ENCODE assay signal across 30 mouse cellular contexts in the genomic region with DNA sequence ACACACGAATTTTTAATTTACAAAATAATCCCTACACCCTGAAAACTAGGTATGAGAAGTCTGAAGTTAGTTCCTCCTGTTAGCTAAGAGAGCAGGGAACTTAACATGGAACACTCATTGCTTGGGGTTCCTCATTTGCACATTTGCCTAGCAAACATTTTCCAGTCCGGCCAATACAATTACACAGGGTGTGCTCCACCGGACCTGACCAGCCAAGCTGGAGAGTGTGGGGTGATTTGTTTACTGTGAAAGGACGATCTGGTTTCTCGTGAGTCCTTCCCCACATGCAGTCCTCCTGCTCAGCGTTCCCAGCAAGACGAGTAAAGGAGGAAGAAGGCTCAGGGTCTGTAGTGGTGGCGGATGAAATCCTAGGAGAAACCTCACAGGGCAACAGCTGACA.
DNase-seq lines count a peak whose midpoint lies in the region; ATAC-seq and TF ChIP-seq lines count a peak whose summit lies in the region.
"Had no signal": no experiment of that assay in that cellular context is flagged by ENCODE, and none has a peak within 500 bp of the region (broad histone marks: within the 10 kb centered on the region; RNA-seq: fewer than 3 reads in every experiment).

No protein-coding gene starts in this region.

- ATAC-seq in liver, embryonic 15.5 days (ENCODE audit: insufficient read depth): peak; percentile 25; the same call in 1 of the 2 replicates
- no peak for ATAC-seq in liver, embryonic 11.5 days (replicated peaks; ENCODE audit: low FRiP score)
- ATAC-seq: forebrain, embryonic 16.5 days; inflammation-experienced regulatory T-cells, adult 6 months; midbrain, embryonic 16.5 days had no signal

- H3K27me3 ChIP-seq in liver, embryonic 15.5 days: no peaks in the 10 kb centered on the region
- H3K27me3 ChIP-seq in liver, embryonic 11.5 days (replicated peaks; ENCODE audit: control insufficient read depth, insufficient read depth, low read length): no peaks in the 10 kb centered on the region
- H3K27me3 ChIP-seq in splenic B cell, adult 2 months (ENCODE audit: control insufficient read depth, insufficient read depth, low read length, poor library complexity, severe bottlenecking): no peaks in the 10 kb centered on the region
- H3K27me3 ChIP-seq: embryonic facial prominence, embryonic 13.5 days; heart, embryonic 12.5 days; hindbrain, embryonic 15.5 days; stomach, embryonic 15.5 days had no signal

- TF ChIP-seq CTCF in bone marrow macrophage, adult 2 months (IDR thresholded peaks at IDR 0.05; ENCODE audit: low read depth, low read length): no peak

- H3K9ac ChIP-seq in liver, embryonic 15.5 days: no peak overlapping the region
- no peak overlapping the region for H3K9ac ChIP-seq in liver, embryonic 11.5 days (ENCODE audit: low read depth, low read length)
- H3K9ac ChIP-seq: embryonic facial prominence, embryonic 13.5 days; heart, embryonic 12.5 days; hindbrain, embryonic 15.5 days; stomach, embryonic 15.5 days had no signal

- no peak for TF ChIP-seq POLR2A in bone marrow macrophage, adult 2 months (IDR thresholded peaks at IDR 0.05; ENCODE audit: borderline replicate concordance, low read depth, low read length)

- H3K4me1 ChIP-seq in liver, embryonic 15.5 days (replicated peaks): no peaks in the 10 kb centered on the region
- no peaks in the 10 kb centered on the region; the same call in 1 of the 2 replicates for H3K4me1 ChIP-seq in liver, embryonic 11.5 days (replicated peaks; ENCODE audit: control insufficient read depth, insufficient read depth, low read length)
- peaks cover 33% of the 10 kb centered on the region for H3K4me1 ChIP-seq in bone marrow macrophage, adult 2 months (ENCODE audit: control insufficient read depth, insufficient read depth, low read length)
- H3K4me1 ChIP-seq: embryonic facial prominence, embryonic 13.5 days; heart, embryonic 12.5 days; hindbrain, embryonic 15.5 days; stomach, embryonic 15.5 days had no signal

- H3K36me3 ChIP-seq in liver, embryonic 15.5 days (replicated peaks): no peaks in the 10 kb centered on the region
- no peaks in the 10 kb centered on the region for H3K36me3 ChIP-seq in liver, embryonic 11.5 days (ENCODE audit: control insufficient read depth, insufficient read depth, low read length)
- H3K36me3 ChIP-seq in splenic B cell, adult 2 months (ENCODE audit: control insufficient read depth, insufficient read depth, low read length, poor library complexity, severe bottlenecking): no peaks in the 10 kb centered on the region
- H3K36me3 ChIP-seq: embryonic facial prominence, embryonic 13.5 days; forebrain, embryonic 10.5 days; G1E; heart, embryonic 12.5 days; hindbrain, embryonic 15.5 days; stomach, embryonic 15.5 days had no signal

- no peak overlapping the region for H3K4me2 ChIP-seq in liver, embryonic 15.5 days
- H3K4me2 ChIP-seq in liver, embryonic 11.5 days: no peak overlapping the region
- H3K4me2 ChIP-seq: embryonic facial prominence, embryonic 13.5 days; heart, embryonic 12.5 days; hindbrain, embryonic 15.5 days; midbrain, embryonic 11.5 days; stomach, embryonic 15.5 days had no signal

- H3K4me3 ChIP-seq in liver, embryonic 15.5 days (replicated peaks): no peak overlapping the region
- H3K4me3 ChIP-seq in liver, embryonic 11.5 days (ENCODE audit: low read depth, low read length): no peak overlapping the region
- H3K4me3 ChIP-seq in bone marrow macrophage, adult 2 months (ENCODE audit: insufficient read depth, low read length): no peak overlapping the region; the same call in 1 of the 2 replicates
- H3K4me3 ChIP-seq: embryonic facial prominence, embryonic 13.5 days; forebrain, embryonic 10.5 days; gastrocnemius, adult 2 months; heart, adult 2 months; heart, embryonic 12.5 days; hindbrain, embryonic 15.5 days; stomach, embryonic 15.5 days had no signal

- WGBS in liver, embryonic 15.5 days (ENCODE audit: insufficient replicate concordance): 44% methylated on average over 8 of the region's 8 CpGs
- 62% methylated on average over 8 of the region's 8 CpGs for WGBS in liver, embryonic 11.5 days

- no peak overlapping the region for H3K27ac ChIP-seq in liver, embryonic 15.5 days (replicated peaks)
- no peak overlapping the region for H3K27ac ChIP-seq in liver, embryonic 11.5 days (ENCODE audit: low read depth, low read length)
- peak overlapping the region; percentile 56 for H3K27ac ChIP-seq in bone marrow macrophage, adult 2 months (ENCODE audit: insufficient read depth, low read depth, low read length)
- H3K27ac ChIP-seq: embryonic facial prominence, embryonic 13.5 days; forebrain, embryonic 10.5 days; gastrocnemius, adult 2 months; heart, adult 2 months; hindbrain, embryonic 15.5 days; stomach, embryonic 15.5 days had no signal

- H3K9me3 ChIP-seq in liver, embryonic 15.5 days (replicated peaks): no peaks in the 10 kb centered on the region
- H3K9me3 ChIP-seq in liver, embryonic 11.5 days (ENCODE audit: control insufficient read depth, low read length): no peaks in the 10 kb centered on the region
- H3K9me3 ChIP-seq: embryonic facial prominence, embryonic 13.5 days; forebrain, embryonic 10.5 days; G1E; heart, embryonic 12.5 days; hindbrain, embryonic 15.5 days; stomach, embryonic 15.5 days had no signal

- DNase-seq in liver, embryonic 11.5 days (ENCODE audit: low spot score): no peak
- peak; percentile 31 for DNase-seq in lung, postnatal 10 days
- DNase-seq in lung, postnatal 14 days: no peak
- DNase-seq in splenic B cell, adult 2 months (ENCODE audit: low read depth, low spot score): peak; percentile 3
- no peak for DNase-seq in urinary bladder, postnatal 36 days (ENCODE audit: low spot score in 2 of 2)
- DNase-seq: adrenal gland, postnatal 14 days; cerebellum, adult 18-20 months; cerebellum, postnatal 10 days; gastrocnemius, adult 2 months; gastrocnemius, postnatal 36 days; heart, adult 2 months; heart, postnatal 4 days; kidney, adult 11 months; layer of hippocampus, postnatal 36 days; left cerebral cortex, postnatal 4 days; lung, adult 2 months; right cerebral cortex, postnatal 25 days; spleen, adult 18-20 months had no signal

Comparison
In these comparisons a context has a peak if more than half of its experiments do, and no peak if none do; other contexts are left out.
1. DNase-seq: peak in lung, postnatal 10 days (single experiment) and splenic B cell, adult 2 months (single experiment); none in liver, embryonic 11.5 days (single experiment), lung, postnatal 14 days (single experiment) and urinary bladder, postnatal 36 days (0 of 2).